Mouse (Mus musculus): ENCODE results near the gene Mrps21. TPM values are rescaled to one million over a fixed set of nuclear protein-coding genes. Genes with fewer than 3 reads are reported as not detected.
"Not testable (repeated sequence)": the region's sequence is repeated elsewhere in the genome, so short reads cannot be mapped to it uniquely, and the experiment has no call there.

Mrps21 gene
- polyA plus RNA-seq, 1 experiment from 2014 or later = 252 TPM

DNA sequence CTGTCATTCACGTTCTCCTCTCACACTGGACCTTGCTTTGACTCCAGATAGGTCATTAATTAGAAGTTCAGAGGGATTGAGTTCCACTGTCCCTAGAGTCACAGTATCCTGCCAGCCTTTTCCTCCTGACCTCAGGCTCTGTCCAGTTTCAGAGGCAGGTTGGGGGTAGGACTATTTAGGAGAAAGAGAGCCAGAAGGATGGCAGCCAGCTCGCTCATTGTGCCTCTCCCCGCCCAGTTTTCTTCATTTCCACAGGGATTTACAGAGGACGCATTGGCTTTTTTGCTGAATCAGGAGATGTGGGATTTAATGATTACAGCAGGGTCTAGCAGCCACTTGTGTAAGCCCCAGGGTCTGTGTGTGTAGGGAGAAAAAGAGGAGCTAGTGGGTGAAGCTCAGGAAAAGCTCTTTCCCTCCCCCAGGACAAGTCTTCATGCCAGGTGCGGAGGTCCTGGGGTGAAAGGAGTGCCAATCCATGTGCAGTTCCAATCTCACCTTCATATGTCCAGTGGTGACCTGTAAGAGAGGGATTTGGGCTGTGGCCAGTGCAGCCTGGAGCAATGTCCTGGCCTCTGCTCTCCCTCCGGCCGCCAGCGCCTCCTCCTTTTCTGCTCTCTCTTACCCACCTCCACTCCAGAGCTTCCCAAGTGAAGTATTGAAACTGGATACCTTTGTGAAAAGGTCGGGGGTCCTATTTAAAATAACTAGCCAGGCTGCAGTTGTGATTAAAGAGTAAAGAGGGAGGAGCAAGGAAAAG is 30.5 kb upstream of the Mrps21 start:
- WGBS = 58% methylated on average over 9 of the region's 9 CpGs
- Histone ChIP-seq H3K9ac (replicated peaks; ENCODE audit: low read depth) (no peak overlapping the region), H3K9me3 (ENCODE audit: low read length) (no peaks in the 10 kb centered on the region), H3K27me3 (replicated peaks; ENCODE audit: insufficient read depth, low read length) (0 out of 2 replicates have a peak, but pooled peaks cover 4% of the 10 kb centered on the region), H3K4me3 (ENCODE audit: low read depth, low read length) (no peak overlapping the region), H3K27ac (ENCODE audit: low read length) (no peak overlapping the region), H3K4me1 (ENCODE audit: insufficient read depth, low read depth, low read length) (peaks cover 11% of the 10 kb centered on the region), H3K36me3 (ENCODE audit: insufficient read depth, low read length) (peaks cover 4% of the 10 kb centered on the region), H3K4me2 (replicated peaks; ENCODE audit: low read depth, low read length) (no peak overlapping the region)
- ATAC-seq (no peak), DNase-seq (ENCODE audit: low spot score) (no peak)
- no peak for TF ChIP-seq EP300 (IDR thresholded peaks at IDR 0.05)
- TF ChIP-seq CTCF (IDR thresholded peaks at IDR 0.05) = no peak

DNA sequence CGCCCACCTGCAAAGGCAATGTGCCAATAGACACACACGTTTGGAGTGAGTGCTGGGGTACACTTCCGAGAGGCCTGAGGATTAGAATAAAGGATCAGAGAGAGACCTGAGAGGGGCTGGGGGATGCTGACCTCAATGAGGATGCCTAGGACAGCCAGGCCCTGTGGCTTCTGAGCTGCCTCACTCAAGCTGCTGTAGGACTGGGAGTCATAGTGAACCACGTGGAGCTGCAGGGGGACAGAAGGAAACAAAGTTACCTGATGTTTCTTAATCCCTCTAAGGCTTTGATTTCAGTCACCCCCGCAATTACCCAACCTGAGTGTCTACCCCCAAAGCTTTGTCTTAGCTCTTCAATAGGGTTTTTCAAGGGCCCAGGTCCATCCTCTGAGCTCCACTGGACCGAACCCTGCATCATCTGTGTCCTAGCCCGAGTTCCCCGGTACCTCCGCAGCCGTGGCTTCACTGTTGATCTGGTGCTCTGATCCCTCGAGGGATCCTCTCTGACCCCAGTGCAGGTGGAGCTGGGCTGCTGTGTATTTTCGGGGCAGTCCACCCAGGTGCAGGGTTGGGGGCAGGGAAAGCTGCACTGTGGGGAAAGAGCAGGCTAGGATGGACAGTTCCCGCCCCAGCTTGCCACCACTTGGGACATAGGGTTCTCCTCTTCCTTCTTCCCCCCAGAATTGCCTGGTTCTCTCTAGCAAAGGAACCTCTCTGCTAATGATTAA is 28.6 kb upstream of the Mrps21 start:
- Histone ChIP-seq H3K4me3 (ENCODE audit: low read depth, low read length) (no peak overlapping the region), H3K36me3 (ENCODE audit: insufficient read depth, low read length) (peaks cover 4% of the 10 kb centered on the region), H3K4me2 (replicated peaks; ENCODE audit: low read depth, low read length) (no peak overlapping the region), H3K4me1 (ENCODE audit: insufficient read depth, low read depth, low read length) (peaks cover 10% of the 10 kb centered on the region; the same call in 1 of the 2 replicates), H3K9ac (replicated peaks; ENCODE audit: low read depth) (no peak overlapping the region), H3K9me3 (ENCODE audit: low read length) (no peaks in the 10 kb centered on the region), H3K27ac (ENCODE audit: low read length) (no peak overlapping the region), H3K27me3 (replicated peaks; ENCODE audit: insufficient read depth, low read length) (0 out of 2 replicates have a peak, but pooled peaks cover 4% of the 10 kb centered on the region)
- ATAC-seq (no peak), DNase-seq (ENCODE audit: low spot score) (no peak)
- WGBS = 70% methylated on average over 13 of the region's 13 CpGs
- TF ChIP-seq EP300 (IDR thresholded peaks at IDR 0.05) = no peak
- no peak for TF ChIP-seq CTCF (IDR thresholded peaks at IDR 0.05)

DNA sequence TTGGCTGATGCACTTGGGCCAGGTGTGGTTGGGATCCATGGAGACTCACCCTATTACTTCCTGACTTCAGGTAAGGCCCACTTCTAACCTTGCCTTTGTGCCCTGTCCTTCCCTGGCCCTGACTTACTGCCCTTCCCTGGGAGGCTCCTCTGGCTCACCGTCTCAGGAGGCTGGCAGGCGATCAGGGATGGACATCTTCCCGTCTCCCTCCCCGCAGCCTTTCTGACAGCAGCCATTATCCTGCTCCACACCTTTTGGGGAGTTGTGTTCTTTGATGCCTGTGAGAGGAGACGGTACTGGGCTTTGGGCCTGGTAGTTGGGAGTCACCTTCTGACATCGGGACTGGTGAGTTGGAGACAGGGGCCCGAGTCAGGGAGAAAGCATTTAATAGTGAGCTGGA is 24.2 kb upstream of the Mrps21 start:
- not testable (repeated sequence) for H3K9me3 ChIP-seq (ENCODE audit: low read length); ATAC-seq; H3K4me1 ChIP-seq (ENCODE audit: insufficient read depth, low read depth, low read length); H3K27ac ChIP-seq (ENCODE audit: low read length); H3K9ac ChIP-seq (replicated peaks; ENCODE audit: low read depth); H3K36me3 ChIP-seq (ENCODE audit: insufficient read depth, low read length); DNase-seq (ENCODE audit: low spot score); H3K27me3 ChIP-seq (replicated peaks; ENCODE audit: insufficient read depth, low read length); H3K4me3 ChIP-seq (ENCODE audit: low read depth, low read length)
- H3K4me2 ChIP-seq (replicated peaks; ENCODE audit: low read depth, low read length) = 0 out of 2 replicates have a peak overlapping the region, but pooled peaks have one; percentile 68
- 81% methylated on average over 7 of the region's 7 CpGs for WGBS

DNA sequence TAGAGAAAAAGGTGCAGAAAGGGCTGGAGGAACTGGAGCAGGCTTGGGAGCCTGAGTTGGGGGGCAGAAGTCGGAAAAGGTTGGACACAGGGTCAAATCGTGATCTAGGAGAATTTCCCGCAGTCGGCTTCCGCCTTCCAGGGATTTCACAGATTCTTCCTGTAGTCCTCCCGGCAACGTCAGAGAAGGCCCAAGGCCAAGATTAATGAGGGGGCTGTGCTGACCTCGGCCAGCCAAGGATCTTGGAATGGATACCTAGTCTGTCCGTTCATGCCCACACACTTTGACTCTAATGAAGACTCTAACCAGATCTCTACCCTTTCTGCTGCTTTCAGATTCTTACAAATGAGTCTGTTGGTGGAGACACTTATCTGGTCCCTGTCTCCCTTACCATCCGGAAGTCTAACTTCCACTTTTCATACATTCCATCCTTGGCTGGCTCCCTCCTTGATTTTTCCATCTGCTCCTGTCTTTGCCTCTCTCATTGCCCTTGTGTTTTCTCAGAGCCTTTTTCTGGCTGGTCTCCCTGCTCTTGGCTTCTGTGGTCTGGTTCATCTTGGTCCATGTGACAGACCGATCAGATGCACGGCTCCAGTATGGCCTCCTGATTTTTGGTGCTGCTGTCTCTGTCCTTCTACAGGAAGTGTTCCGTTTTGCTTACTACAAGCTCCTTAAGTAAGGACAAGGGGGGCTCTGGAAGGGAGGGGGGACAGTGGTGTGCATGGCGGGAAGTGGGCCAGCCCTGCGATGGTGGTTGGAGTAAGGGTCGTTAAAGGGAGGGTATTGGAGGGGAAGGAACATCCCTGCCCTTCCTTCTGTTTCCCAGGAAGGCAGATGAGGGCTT is 23.2 kb upstream of the Mrps21 start:
- no peaks in the 10 kb centered on the region for H3K27me3 ChIP-seq (replicated peaks; ENCODE audit: insufficient read depth, low read length)
- peak; percentile 15 for ATAC-seq
- DNase-seq (ENCODE audit: low spot score) = peak; percentile 65
- WGBS = 2% methylated on average over 15 of the region's 16 CpGs
- peaks cover 4% of the 10 kb centered on the region for H3K36me3 ChIP-seq (ENCODE audit: insufficient read depth, low read length)
- TF ChIP-seq CTCF (IDR thresholded peaks at IDR 0.05) (no peak), EP300 (IDR thresholded peaks at IDR 0.05) (peak; percentile 24; the same call in 1 of the 2 replicates)
- H3K9me3 ChIP-seq (ENCODE audit: low read length) = no peaks in the 10 kb centered on the region
- peak overlapping the region; percentile 93 for H3K27ac ChIP-seq (ENCODE audit: low read length)
- 0 out of 2 replicates have a peak, but pooled peaks cover 2% of the 10 kb centered on the region for H3K4me1 ChIP-seq (ENCODE audit: insufficient read depth, low read depth, low read length)
- peak overlapping the region; percentile 68 for H3K4me2 ChIP-seq (replicated peaks; ENCODE audit: low read depth, low read length)
- H3K4me3 ChIP-seq (ENCODE audit: low read depth, low read length) = peak overlapping the region; percentile 58
- peak overlapping the region; percentile 65 for H3K9ac ChIP-seq (replicated peaks; ENCODE audit: low read depth)

DNA sequence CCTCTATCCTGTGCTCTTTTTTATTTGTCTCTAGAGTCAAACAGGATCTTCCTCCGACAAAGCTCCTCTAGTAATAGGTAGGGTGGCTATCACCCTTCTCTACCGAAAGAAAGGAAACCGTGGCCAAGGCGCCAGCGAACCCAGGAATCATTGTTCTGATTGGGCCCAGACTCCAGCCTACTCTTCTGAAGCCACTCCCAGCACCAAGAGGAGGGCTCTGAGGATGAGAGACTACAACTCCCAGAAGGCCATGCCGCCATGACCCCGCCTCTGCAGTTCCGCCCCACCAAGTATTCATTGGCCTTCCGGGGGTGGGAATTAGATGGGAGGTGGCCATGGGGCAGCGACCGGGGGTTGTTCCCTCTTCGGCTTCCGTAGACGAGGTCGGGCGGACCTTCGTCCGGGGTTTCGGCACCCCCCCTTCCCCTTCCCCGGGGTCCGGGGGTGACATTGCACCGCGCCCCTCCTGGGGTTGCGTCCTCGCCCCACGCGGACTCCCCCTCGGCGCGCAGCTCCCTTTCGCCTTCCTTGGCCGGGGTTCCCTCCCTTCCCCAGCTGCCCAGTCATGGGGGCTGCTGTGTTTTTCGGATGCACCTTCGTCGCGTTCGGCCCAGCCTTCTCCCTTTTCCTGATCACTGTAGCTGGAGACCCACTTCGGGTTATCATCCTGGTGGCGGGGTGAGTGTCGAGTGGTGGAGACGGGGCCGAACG is 22.4 kb upstream of the Mrps21 start, which contains the start of gene Aph1a:
Gene Aph1a, plus strand, starts transcription at position 364 of the 711 bp plus-strand sequence.
- WGBS = under 1% methylated on average over 25 of the region's 43 CpGs
- Histone ChIP-seq H3K4me2 (replicated peaks; ENCODE audit: low read depth, low read length) (peak within 1 kb of the TSS; percentile 68), H3K27ac (ENCODE audit: low read length) (peak within 1 kb of the TSS; percentile 93), H3K9ac (replicated peaks; ENCODE audit: low read depth) (peak within 1 kb of the TSS; percentile 65), H3K4me3 (ENCODE audit: low read depth, low read length) (peak within 1 kb of the TSS; percentile 58)
- not testable (repeated sequence) for H3K36me3 ChIP-seq (ENCODE audit: insufficient read depth, low read length); H3K4me1 ChIP-seq (ENCODE audit: insufficient read depth, low read depth, low read length); H3K9me3 ChIP-seq (ENCODE audit: low read length); H3K27me3 ChIP-seq (replicated peaks; ENCODE audit: insufficient read depth, low read length)
- peak; percentile 100 for DNase-seq (ENCODE audit: low spot score)
- ATAC-seq = peak; percentile 97

All from lung, postnatal 0 days (tissue).